Mouse (Mus musculus): ENCODE measurements around the gene Rgs14. TPM values are rescaled to one million over a fixed set of nuclear protein-coding genes. Genes with fewer than 3 reads are reported as not detected.
A peak's percentile ranks its signal among the peaks of the same experiment; 100 is the strongest.

Rgs14 gene
- polyA plus RNA-seq, 1 experiment = 0.10 TPM

DNA sequence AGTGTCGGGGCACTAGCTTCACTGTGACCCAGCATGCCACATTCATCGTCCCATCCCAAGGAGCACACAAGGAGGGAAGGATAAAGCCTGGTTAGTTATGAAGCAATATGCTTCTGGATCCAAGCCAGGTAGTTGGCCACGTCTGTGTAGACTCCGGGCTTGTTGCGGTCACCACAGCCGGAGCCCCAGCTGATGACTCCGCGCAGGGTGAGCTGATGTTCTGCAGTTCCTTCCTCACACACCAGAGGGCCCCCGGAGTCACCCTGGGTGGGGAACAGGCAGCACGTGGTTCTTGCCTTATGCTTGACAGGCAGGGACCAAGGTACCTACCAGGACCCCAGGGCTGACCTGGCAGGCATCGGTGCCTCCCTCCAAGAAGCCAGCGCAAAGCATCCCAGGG lies 48.5 kb downstream of the Rgs14 start:
- Histone ChIP-seq H3K36me3 (ENCODE audit: control insufficient read depth, insufficient read depth, low read length) (no peaks in the 10 kb centered on the region), H3K27ac (ENCODE audit: control insufficient read depth, insufficient read depth, low read depth, low read length) (no peak overlapping the region), H3K27me3 (ENCODE audit: control insufficient read depth, insufficient read depth, low read length) (no peaks in the 10 kb centered on the region; the same call in 1 of the 2 replicates), H3K4me1 (ENCODE audit: control insufficient read depth, insufficient read depth, low read length) (peaks cover 20% of the 10 kb centered on the region), H3K4me3 (ENCODE audit: control insufficient read depth, low read depth, low read length) (peak overlapping the region; percentile 30)
- TF ChIP-seq POLR2A (IDR thresholded peaks at IDR 0.05; ENCODE audit: control insufficient read depth, low read depth, low read length) (no peak), CTCF (IDR thresholded peaks at IDR 0.05; ENCODE audit: control insufficient read depth, insufficient read depth, insufficient replicate concordance, low read depth, low read length) (peak; percentile 66; the same call in 1 of the 2 replicates)

DNA sequence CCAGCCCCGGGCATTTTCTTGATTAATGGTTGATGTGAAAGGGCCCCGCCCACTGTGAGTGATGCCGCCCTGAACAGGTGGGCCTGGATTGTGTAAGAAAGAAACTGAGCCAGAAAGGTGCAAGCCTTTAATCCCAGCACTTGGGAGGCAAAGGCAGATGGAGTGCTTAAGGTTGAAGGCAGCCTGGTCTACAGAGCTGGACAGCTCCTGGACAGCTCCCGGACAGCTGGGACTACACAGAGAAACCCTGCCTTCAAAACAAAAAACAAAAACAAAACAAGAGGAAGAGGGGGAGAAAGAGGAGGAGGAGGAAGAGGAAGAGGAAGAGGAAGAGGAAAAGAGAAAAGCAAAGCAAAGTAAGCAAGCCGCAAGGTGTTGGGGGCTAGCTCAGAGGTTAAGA lies 49.6 kb downstream of the Rgs14 start:
- TF ChIP-seq CTCF (IDR thresholded peaks at IDR 0.05; ENCODE audit: control insufficient read depth, insufficient read depth, insufficient replicate concordance, low read depth, low read length) = no peak
- no peak for TF ChIP-seq POLR2A (IDR thresholded peaks at IDR 0.05; ENCODE audit: control insufficient read depth, low read depth, low read length)

DNA sequence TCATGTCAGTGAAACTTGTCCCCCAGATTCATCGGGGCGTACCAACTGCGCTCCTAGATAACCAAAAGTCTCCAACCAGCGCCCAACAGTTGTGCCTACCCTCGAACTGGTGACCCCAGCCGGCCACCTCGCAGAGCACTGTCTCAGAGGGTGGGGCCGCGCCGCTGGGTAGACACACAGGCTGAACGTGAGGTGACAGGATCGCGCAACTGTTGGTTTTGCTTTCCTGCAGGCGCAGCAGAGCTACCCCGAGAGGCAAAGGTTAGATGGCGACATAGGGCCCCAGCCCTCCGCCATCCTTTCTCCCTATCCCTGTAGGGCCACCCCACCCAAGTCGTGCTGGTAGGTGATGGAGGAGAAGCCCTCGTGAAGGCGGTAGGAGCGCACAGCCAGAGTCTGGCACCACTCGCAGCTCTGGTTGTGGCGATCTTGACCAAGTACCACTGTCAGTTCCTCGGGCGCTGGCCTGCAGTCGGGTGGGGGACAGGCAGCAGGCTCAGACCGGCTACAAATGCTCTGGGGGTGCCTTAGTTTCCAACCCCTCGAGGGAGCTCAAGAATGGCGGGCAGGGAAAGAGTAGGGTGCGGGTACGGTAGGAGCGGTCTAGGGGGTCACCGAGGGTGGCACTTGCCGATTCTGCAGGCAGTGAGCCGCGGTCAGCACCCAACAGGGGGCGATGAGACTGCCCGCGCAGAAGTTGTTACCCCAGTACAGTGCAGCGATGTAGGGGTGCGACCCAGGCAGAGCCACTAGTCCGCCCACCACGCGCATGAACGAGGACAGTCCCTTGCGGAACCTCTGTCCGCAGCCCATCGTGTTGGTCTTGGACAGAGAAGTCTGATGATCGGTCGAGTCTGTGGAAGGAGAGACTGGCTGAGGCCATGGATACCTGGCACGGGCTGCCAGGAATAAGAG lies 50.7 kb downstream of the Rgs14 start:
- no peaks in the 10 kb centered on the region; the same call in 1 of the 2 replicates for H3K27me3 ChIP-seq (ENCODE audit: control insufficient read depth, insufficient read depth, low read length)
- H3K4me3 ChIP-seq (ENCODE audit: control insufficient read depth, low read depth, low read length) = peak overlapping the region; percentile 77
- H3K4me1 ChIP-seq (ENCODE audit: control insufficient read depth, insufficient read depth, low read length) = peaks cover 17% of the 10 kb centered on the region
- no peak overlapping the region for H3K27ac ChIP-seq (ENCODE audit: control insufficient read depth, insufficient read depth, low read depth, low read length)
- TF ChIP-seq CTCF (IDR thresholded peaks at IDR 0.05; ENCODE audit: control insufficient read depth, insufficient read depth, insufficient replicate concordance, low read depth, low read length) (no peak), POLR2A (IDR thresholded peaks at IDR 0.05; ENCODE audit: control insufficient read depth, low read depth, low read length) (no peak)
- H3K36me3 ChIP-seq (ENCODE audit: control insufficient read depth, insufficient read depth, low read length) = no peaks in the 10 kb centered on the region

More for the DNA sequence above, 49.6 kb downstream of the Rgs14 start:
- H3K4me3 ChIP-seq (ENCODE audit: control insufficient read depth, low read depth, low read length) = peak overlapping the region; percentile 59
- no peak overlapping the region for H3K27ac ChIP-seq (ENCODE audit: control insufficient read depth, insufficient read depth, low read depth, low read length)
- no peaks in the 10 kb centered on the region for H3K36me3 ChIP-seq (ENCODE audit: control insufficient read depth, insufficient read depth, low read length)
- peaks cover 20% of the 10 kb centered on the region for H3K4me1 ChIP-seq (ENCODE audit: control insufficient read depth, insufficient read depth, low read length)
- H3K27me3 ChIP-seq (ENCODE audit: control insufficient read depth, insufficient read depth, low read length) = no peaks in the 10 kb centered on the region; the same call in 1 of the 2 replicates

DNA sequence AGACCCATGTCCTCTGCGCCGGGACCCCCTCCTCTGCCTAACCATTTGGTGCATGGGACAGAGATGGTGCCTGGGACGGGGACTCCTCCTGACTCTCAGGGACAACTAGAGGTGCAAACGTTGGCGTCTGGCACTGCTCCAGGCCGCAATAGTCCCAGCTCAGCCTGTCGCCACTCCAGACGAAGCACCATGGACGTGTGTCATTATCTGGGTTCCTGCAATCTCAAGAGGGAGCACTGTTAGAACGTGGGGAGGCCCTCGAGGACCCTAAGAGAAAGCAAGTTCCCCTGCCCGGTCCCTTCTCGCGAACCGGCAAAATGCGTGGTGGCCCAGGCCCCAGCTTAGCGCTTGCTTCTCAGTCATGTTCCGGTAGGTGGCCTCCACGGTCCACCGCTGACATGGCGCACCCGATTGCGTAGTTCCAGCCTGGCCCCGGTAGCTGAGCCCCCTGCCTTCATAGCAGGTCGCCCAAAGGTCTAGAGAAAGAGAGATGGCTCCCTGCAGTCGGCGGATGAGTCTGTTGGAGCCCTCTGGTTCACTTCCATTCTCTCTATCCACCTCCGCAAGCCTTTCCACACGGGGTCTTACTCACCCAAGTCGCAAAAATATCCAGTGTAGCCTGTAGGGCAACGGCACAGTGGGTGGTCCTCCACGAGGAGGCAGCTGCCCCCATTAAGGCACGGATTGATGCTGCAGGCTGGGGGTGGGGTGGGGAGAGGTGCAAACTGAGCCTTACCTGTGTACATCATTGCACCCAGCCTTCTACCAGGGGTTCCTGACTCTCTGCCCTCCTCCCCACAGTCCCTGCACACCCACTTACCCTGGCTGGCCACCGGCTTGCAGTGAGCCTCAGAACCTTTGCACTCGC lies 51.6 kb downstream of the Rgs14 start:
- H3K36me3 ChIP-seq (ENCODE audit: control insufficient read depth, insufficient read depth, low read length) = no peaks in the 10 kb centered on the region
- H3K4me1 ChIP-seq (ENCODE audit: control insufficient read depth, insufficient read depth, low read length) = peaks cover 17% of the 10 kb centered on the region
- no peak overlapping the region for H3K27ac ChIP-seq (ENCODE audit: control insufficient read depth, insufficient read depth, low read depth, low read length)
- TF ChIP-seq POLR2A (IDR thresholded peaks at IDR 0.05; ENCODE audit: control insufficient read depth, low read depth, low read length) = no peak; the same call in 1 of the 2 replicates
- TF ChIP-seq CTCF (IDR thresholded peaks at IDR 0.05; ENCODE audit: control insufficient read depth, insufficient read depth, insufficient replicate concordance, low read depth, low read length) = peak; percentile 71; the same call in 1 of the 2 replicates
- H3K4me3 ChIP-seq (ENCODE audit: control insufficient read depth, low read depth, low read length) = peak overlapping the region; percentile 77
- H3K27me3 ChIP-seq (ENCODE audit: control insufficient read depth, insufficient read depth, low read length) = no peaks in the 10 kb centered on the region; the same call in 1 of the 2 replicates

DNA sequence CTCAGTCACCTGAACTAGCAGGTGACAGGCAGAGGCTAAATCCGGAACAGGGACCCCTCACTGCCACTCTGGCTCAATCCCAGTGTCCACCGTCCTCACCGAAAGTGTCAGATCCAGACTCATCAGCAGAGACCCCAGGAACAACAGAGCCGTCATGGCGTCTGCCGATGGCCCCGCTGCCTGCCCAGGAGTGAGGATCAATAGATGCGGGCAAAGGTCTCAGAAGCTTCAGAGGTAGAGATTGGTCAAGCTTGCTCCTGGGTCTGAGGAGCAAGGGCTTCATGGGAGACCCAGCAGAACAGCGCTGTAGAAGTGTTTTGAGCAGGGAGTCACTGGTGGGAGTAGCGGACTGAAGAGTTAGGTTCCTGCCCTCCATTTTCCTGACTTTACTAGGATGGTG lies 57.1 kb downstream of the Rgs14 start, which contains the start of gene F12:
TSS of gene F12 (minus strand) at position 181 of the 400 bp plus-strand sequence.
- Histone ChIP-seq H3K4me1 (ENCODE audit: control insufficient read depth, insufficient read depth, low read length) (peaks cover 4% of the 10 kb centered on the region), H3K27ac (ENCODE audit: control insufficient read depth, insufficient read depth, low read depth, low read length) (no peak within 1 kb of the TSS), H3K36me3 (ENCODE audit: control insufficient read depth, insufficient read depth, low read length) (no peaks in the 10 kb centered on the region), H3K27me3 (ENCODE audit: control insufficient read depth, insufficient read depth, low read length) (no peaks in the 10 kb centered on the region), H3K4me3 (ENCODE audit: control insufficient read depth, low read depth, low read length) (no peak within 1 kb of the TSS)
- TF ChIP-seq POLR2A (IDR thresholded peaks at IDR 0.05; ENCODE audit: control insufficient read depth, low read depth, low read length) (no peak), CTCF (IDR thresholded peaks at IDR 0.05; ENCODE audit: control insufficient read depth, insufficient read depth, insufficient replicate concordance, low read depth, low read length) (no peak)

DNA sequence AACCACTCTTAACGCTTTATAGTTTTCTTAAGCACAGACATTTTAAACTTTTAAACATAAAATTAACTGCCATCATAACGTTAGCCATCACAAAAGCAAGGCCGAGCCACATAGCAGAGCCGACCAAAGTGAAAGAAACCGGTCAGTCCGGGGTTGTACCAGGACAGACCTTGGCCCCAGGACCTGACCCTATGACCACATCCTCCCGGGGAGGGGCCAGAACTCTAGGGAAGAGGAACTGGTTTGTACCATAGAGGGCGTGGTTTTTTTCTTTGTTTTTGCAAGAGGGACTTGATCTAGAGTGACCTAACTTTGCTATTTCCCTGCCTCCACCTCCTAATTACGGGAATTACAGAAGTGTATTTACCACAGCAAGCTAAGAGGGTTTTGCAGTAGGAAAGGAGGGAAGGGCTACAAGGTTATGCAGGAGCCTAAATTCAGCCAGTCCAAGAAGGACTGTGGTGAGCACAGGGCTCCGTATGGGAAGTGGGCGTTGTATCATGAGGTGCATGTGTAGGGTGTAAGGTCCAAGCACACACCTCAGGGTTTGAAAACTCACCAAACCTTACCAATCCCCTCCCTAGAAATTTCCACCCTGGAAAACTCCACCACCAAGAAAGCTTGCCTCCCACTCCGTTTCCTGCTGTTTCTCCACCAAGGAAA lies 59.8 kb downstream of the Rgs14 start:
- Histone ChIP-seq H3K27ac (ENCODE audit: control insufficient read depth, insufficient read depth, low read depth, low read length) (peak overlapping the region; percentile 85), H3K4me1 (ENCODE audit: control insufficient read depth, insufficient read depth, low read length) (peaks cover 3% of the 10 kb centered on the region; the same call in 1 of the 2 replicates), H3K36me3 (ENCODE audit: control insufficient read depth, insufficient read depth, low read length) (no peaks in the 10 kb centered on the region), H3K27me3 (ENCODE audit: control insufficient read depth, insufficient read depth, low read length) (no peaks in the 10 kb centered on the region), H3K4me3 (ENCODE audit: control insufficient read depth, low read depth, low read length) (no peak overlapping the region)
- TF ChIP-seq CTCF (IDR thresholded peaks at IDR 0.05; ENCODE audit: control insufficient read depth, insufficient read depth, insufficient replicate concordance, low read depth, low read length) (no peak), POLR2A (IDR thresholded peaks at IDR 0.05; ENCODE audit: control insufficient read depth, low read depth, low read length) (no peak)
